Mouse (Mus musculus) hindbrain, embryonic 15.5 days (tissue): ENCODE measurements around the gene Slc30a10. TPM values are rescaled to one million over a fixed set of nuclear protein-coding genes. Genes with fewer than 3 reads are reported as not detected.

Experiments used
- ATAC-seq: fragments of 200-750 bp; cut with Nextera tagmentation; 2 replicates; pipeline ENCODE4 v1.8.0; 2017; ENCODE audit warnings: low read depth, moderate number of reproducible peaks, moderate TSS enrichment; ENCODE audit not compliant: low FRiP score
- H3K27ac ChIP-seq: fragments of 300-500 bp; sonication (generic); replicated peaks from 2 replicates; pipeline ENCODE4 v1.5.1; 2015; ENCODE audit warnings: mild to moderate bottlenecking, inconsistent platforms
- H3K27me3 ChIP-seq: fragments of 300-500 bp; sonication (generic); 2 replicates; pipeline ENCODE4 v1.6.1; 2015; ENCODE audit warnings: control low read depth, inconsistent platforms
- H3K36me3 ChIP-seq: fragments of 300-500 bp; sonication (generic); 2 replicates; pipeline ENCODE4 v1.6.1; 2015; ENCODE audit warnings: control low read depth, inconsistent platforms
- H3K4me1 ChIP-seq: fragments of 300-500 bp; sonication (generic); replicated peaks from 2 replicates; pipeline ENCODE4 v1.6.1; 2015; ENCODE audit warnings: control low read depth, inconsistent platforms
- H3K4me2 ChIP-seq: fragments of 300-500 bp; sonication (generic); 2 replicates; pipeline ENCODE4 v1.6.1; 2015; ENCODE audit warnings: moderate library complexity, mild to moderate bottlenecking, inconsistent platforms
- H3K4me3 ChIP-seq: fragments of 300-500 bp; sonication (generic); 2 replicates; pipeline ENCODE4 v1.5.1; 2015; ENCODE audit warnings: mild to moderate bottlenecking, inconsistent platforms
- H3K9ac ChIP-seq: fragments of 300-500 bp; sonication (generic); 2 replicates; pipeline ENCODE4 v1.6.1; 2015; ENCODE audit warnings: inconsistent platforms
- H3K9me3 ChIP-seq: fragments of 300-500 bp; sonication (generic); 2 replicates; pipeline ENCODE4 v1.6.1; 2016; ENCODE audit warnings: control low read depth, inconsistent platforms
- WGBS: fragments of 180-500 bp; shearing (Covaris S2); methylation state at CpG from one replicate; pipeline ENCODE4 v1.1.7; 2015; 5-methylcytosine and 5-hydroxymethylcytosine counted together
- polyA plus RNA-seq: library from polyadenylated mRNA; unstranded; fragments of >200 nt; fragmentation: Nextera tagmentation; extraction: Ambion mirVana; gene quantifications from 2 replicates; pipeline ENCODE4 v1.2.1, GENCODE M21; 2015

Slc30a10 gene
- polyA plus RNA-seq, 1 experiment from 2014 or later: 8.7 TPM

DNA sequence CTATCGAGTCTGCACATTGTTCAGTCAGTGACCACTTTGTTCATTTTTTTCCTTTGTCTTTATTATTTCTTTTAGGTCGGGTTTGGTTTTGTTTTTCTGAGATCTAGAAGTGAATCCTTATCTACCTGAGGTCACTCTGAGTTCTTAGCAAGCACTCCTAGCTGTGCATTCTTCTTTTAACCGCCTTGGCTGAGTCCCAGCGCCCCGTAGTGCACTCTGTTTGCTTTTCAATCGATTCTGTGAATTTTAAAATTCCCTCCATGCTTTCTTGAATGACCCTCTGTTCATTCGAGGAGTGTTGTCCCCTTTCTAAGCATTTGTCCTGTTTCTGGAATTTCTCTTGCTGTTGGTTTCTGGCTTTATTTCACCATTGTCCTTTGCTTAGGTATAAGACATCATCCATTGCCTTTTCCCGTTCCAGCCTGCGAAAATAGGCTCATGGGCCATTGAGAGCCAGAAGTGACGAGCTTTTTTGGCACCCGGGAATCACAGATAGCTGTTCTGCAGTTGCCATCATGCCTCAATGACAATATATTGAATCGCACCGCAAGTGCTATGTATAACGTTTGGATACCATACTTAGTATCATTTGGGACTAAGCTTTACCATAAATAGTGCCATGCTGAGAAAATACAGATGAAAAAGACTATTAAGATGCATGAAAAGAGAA is 42.3 kb downstream of the Slc30a10 start:
- no peak overlapping the region for H3K4me2 ChIP-seq
- H3K27ac ChIP-seq: no peak overlapping the region

DNA sequence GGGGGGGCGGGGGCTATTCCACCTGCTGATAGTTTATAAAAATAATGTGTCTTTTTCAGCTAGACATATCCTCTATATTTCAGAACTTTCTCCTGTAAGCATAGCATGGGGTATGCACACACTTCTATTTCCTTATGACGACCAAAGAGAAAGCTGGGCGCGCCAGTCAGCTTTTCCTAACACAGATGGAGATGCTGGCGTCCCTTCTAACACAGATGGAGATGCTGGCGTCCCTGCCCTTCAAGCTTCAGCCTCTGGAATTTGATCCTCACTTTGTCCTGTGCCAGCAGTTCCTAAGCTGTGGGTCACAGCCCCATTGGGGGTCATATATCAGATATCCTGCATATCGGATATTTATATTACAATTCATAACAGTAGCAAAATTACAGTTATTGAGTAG is 46.0 kb downstream of the Slc30a10 start:
- ATAC-seq: no peak
- 81% methylated on average over 7 of the region's 7 CpGs for WGBS

More for the DNA sequence above, 42.3 kb downstream of the Slc30a10 start:
- no peak overlapping the region for H3K9ac ChIP-seq
- H3K9me3 ChIP-seq: no peaks in the 10 kb centered on the region
- no peak for ATAC-seq
- no peaks in the 10 kb centered on the region for H3K36me3 ChIP-seq
- peaks cover 4% of the 10 kb centered on the region; the same call in 1 of the 2 replicates for H3K4me1 ChIP-seq
- 53% methylated on average over 14 of the region's 14 CpGs for WGBS
- H3K4me3 ChIP-seq: no peak overlapping the region
- no peaks in the 10 kb centered on the region for H3K27me3 ChIP-seq

DNA sequence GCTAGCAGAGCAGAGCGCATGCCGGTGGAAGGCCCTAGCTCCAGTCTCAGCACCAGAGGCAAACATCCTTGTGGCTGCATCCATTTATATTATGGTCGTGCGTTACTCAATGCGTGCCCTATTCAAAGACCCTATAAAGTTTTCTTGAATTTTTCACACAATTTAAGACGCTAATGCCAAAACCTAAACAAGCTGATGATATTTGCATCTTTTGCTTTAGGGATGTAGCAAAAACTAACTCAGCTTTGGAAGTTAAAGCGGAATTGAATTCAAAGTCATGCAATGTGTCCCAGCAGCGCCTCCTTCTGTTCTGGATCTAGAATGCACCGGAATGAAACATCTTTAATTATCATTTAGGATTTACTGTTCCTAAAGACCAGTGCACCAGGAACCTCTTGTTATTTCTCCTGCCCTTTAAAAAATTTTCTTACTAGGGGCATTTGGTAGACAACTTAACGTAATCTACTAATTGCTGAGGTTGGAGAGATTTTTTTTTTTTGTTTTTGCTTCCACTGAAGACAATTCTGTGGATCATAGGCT is 47.2 kb downstream of the Slc30a10 start:
- no peaks in the 10 kb centered on the region; the same call in 1 of the 2 replicates for H3K4me1 ChIP-seq
- no peaks in the 10 kb centered on the region for H3K36me3 ChIP-seq
- no peaks in the 10 kb centered on the region for H3K27me3 ChIP-seq
- no peak overlapping the region for H3K27ac ChIP-seq
- ATAC-seq: no peak
- 32% methylated on average over 10 of the region's 10 CpGs for WGBS
- H3K9me3 ChIP-seq: no peaks in the 10 kb centered on the region
- H3K4me3 ChIP-seq: no peak overlapping the region
- no peak overlapping the region for H3K9ac ChIP-seq
- H3K4me2 ChIP-seq: no peak overlapping the region

More for the DNA sequence above, 46.0 kb downstream of the Slc30a10 start:
- H3K4me3 ChIP-seq: no peak overlapping the region
- no peak overlapping the region for H3K9ac ChIP-seq
- no peak overlapping the region for H3K4me2 ChIP-seq
- no peaks in the 10 kb centered on the region for H3K36me3 ChIP-seq
- H3K4me1 ChIP-seq: peaks cover 4% of the 10 kb centered on the region; the same call in 1 of the 2 replicates
- no peak overlapping the region for H3K27ac ChIP-seq
- H3K9me3 ChIP-seq: no peaks in the 10 kb centered on the region
- no peaks in the 10 kb centered on the region for H3K27me3 ChIP-seq

DNA sequence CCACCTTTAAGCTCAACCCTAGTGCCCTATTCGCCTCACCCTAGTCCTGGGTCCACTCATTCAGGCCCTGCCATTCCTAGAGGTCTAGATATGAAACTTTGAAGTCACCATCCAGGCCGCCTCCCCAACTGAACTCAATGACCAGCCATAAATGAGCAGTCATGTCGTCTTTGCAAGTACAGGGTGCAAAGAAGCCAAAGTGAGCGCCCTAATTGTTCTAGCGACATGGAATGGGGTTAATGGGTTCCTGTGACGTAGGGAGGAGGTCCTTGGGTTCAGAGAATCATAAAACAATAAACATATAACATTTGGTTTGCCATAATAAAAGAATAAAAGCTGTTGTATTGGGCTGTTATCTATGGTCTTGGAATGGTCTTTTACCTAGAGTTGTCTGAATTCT is 47.9 kb downstream of the Slc30a10 start:
- no peak overlapping the region for H3K27ac ChIP-seq
- H3K4me2 ChIP-seq: no peak overlapping the region
- H3K27me3 ChIP-seq: no peaks in the 10 kb centered on the region
- H3K9me3 ChIP-seq: no peaks in the 10 kb centered on the region
- no peak overlapping the region for H3K4me3 ChIP-seq
- H3K9ac ChIP-seq: no peak overlapping the region
- no peaks in the 10 kb centered on the region for H3K36me3 ChIP-seq
- no peak for ATAC-seq
- WGBS: 66% methylated on average over 6 of the region's 6 CpGs
- no peaks in the 10 kb centered on the region for H3K4me1 ChIP-seq

DNA sequence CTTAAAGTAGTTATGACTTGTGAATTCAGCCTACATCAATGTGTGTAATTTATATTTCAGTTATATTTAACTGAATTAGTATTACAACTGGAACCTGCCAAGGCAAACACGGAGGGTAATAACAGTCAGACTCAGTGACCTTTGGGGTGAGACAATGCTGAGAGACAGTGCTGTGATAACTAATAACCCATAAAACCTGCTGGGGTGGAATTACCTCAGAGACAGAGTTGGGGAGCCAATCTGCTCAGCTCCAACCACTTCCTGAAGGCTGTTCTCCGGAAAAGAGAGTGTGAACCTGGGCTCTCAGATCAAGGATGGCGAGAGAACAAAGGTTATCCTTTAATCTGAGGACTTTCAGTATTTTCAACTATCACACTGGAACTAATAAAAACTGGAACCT is 54.4 kb downstream of the Slc30a10 start:
- Histone ChIP-seq H3K4me3 (no peak overlapping the region), H3K27me3 (no peaks in the 10 kb centered on the region), H3K4me2 (no peak overlapping the region), H3K36me3 (no peaks in the 10 kb centered on the region), H3K27ac (no peak overlapping the region), H3K9me3 (no peaks in the 10 kb centered on the region), H3K4me1 (no peaks in the 10 kb centered on the region), H3K9ac (no peak overlapping the region)
- ATAC-seq: no peak
- 74% methylated on average over 3 of the region's 3 CpGs for WGBS

DNA sequence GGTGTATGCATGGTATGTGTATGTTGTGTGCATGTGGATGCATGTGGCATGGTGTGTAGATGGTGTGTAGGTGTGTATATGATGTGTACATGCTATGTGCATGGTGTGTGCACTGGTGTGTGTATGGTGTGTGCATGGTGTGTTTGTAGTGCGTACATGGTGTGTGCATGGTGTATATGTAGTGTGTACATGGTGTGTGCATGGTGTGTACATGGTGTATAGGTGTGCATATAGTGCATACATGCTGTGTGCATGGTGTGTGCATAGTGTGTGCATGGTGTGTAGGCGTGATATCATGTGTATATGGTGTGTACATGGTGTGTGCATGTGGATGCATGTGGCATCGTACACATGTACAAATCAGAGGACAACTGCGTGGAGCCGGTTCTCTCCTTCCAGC is 56.7 kb downstream of the Slc30a10 start:
- H3K27ac ChIP-seq: no peak overlapping the region
- no peak overlapping the region for H3K4me2 ChIP-seq
- H3K27me3 ChIP-seq: no peaks in the 10 kb centered on the region
- WGBS: 95% methylated on average over 5 of the region's 5 CpGs
- no peak overlapping the region for H3K4me3 ChIP-seq
- H3K36me3 ChIP-seq: no peaks in the 10 kb centered on the region
- H3K9me3 ChIP-seq: no peaks in the 10 kb centered on the region
- no peak for ATAC-seq
- no peaks in the 10 kb centered on the region for H3K4me1 ChIP-seq
- H3K9ac ChIP-seq: no peak overlapping the region

DNA sequence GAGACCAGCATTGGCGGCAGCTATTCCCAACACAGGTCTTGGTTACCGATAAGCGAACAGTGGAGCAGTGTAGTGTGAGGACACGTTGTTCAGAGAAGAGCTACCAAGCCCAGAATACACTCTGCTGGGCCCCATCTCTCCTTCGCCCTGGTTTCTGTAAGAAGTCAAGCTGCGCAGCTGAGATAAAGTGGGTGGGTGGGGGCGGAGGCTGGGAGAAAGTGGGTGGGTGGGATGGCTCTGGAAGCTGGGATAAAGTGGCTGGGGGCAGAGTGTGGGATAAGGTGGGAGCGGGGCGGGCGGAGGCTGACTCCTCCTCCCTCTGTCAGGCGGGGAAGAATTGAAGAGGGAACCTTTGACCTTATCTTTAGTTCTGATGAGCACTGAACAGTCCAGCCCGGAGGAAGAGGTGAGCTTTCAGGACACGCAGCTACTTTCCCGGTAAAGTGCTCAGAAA is 60.9 kb downstream of the Slc30a10 start:
- H3K4me1 ChIP-seq: no peaks in the 10 kb centered on the region
- H3K9me3 ChIP-seq: no peaks in the 10 kb centered on the region
- H3K27me3 ChIP-seq: no peaks in the 10 kb centered on the region
- no peak overlapping the region for H3K27ac ChIP-seq
- H3K36me3 ChIP-seq: no peaks in the 10 kb centered on the region
- no peak overlapping the region for H3K4me3 ChIP-seq
- whole genome bisulfite sequencing: 65% methylated on average over 13 of the region's 14 CpGs
- no peak for ATAC-seq
- H3K4me2 ChIP-seq: no peak overlapping the region
- no peak overlapping the region for H3K9ac ChIP-seq

DNA sequence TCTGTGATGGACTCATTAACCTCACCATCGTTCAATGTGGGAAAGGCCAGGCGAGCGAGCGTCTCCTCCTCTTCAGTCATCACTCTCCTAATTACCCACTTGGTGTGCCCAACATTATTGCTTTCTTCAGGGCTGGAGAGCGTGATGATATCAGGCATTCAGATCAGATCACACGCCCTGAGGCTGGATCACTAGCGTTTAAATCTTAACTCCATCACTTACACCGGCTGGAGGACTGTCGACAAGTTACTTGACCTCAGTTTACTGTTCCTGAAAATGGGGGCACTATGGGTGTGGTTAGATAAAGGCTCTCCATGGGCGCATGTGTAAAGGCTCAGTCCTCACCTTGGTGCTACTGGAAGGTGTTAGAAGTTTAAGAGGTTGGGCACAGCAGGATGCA is 61.4 kb downstream of the Slc30a10 start:
- no peaks in the 10 kb centered on the region for H3K9me3 ChIP-seq
- 61% methylated on average over 10 of the region's 10 CpGs for WGBS
- H3K27me3 ChIP-seq: no peaks in the 10 kb centered on the region
- no peak overlapping the region for H3K9ac ChIP-seq
- H3K4me1 ChIP-seq: no peaks in the 10 kb centered on the region
- no peak overlapping the region for H3K27ac ChIP-seq
- no peak overlapping the region for H3K4me2 ChIP-seq
- no peak for ATAC-seq
- H3K4me3 ChIP-seq: no peak overlapping the region
- no peaks in the 10 kb centered on the region for H3K36me3 ChIP-seq

DNA sequence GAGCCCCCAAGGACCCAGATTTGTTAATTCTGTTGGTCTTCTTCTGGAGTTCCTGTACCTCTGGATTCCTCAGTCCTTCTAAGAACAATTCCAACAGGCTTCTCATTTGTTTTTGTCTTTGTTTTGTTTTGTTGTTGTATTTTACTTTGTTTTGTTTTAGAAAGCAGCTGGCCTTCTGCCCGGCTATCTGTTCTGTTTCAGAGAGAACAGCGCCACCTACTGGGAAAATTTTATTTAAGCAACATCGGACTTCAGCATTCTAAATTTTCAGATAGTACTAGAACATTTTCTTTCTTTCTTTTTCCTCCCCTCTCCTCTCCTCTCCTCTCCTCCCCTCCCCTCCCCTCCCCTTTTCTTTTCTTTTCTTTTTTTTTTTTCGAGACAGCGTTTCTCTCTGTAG is 62.9 kb downstream of the Slc30a10 start:
- H3K9ac ChIP-seq: no peak overlapping the region
- H3K36me3 ChIP-seq: no peaks in the 10 kb centered on the region
- H3K4me1 ChIP-seq: no peaks in the 10 kb centered on the region
- H3K27me3 ChIP-seq: no peaks in the 10 kb centered on the region
- H3K4me3 ChIP-seq: no peak overlapping the region
- H3K27ac ChIP-seq: no peak overlapping the region
- WGBS: 3% methylated on average over 3 of the region's 5 CpGs
- H3K9me3 ChIP-seq: no peaks in the 10 kb centered on the region
- no peak for ATAC-seq
- no peak overlapping the region for H3K4me2 ChIP-seq

Other genes starting within 250 kb of the Slc30a10 start
- 18.8 and 19.6 TPM in 2 replicates for gene Iars2, start 125.5 kb upstream of the Slc30a10 start, polyA plus RNA-seq
- 57.2 and 60.1 TPM in 2 replicates for gene Bpnt1, start 122.7 kb upstream of the Slc30a10 start, polyA plus RNA-seq
- gene Eprs, start 91.8 kb upstream of the Slc30a10 start, polyA plus RNA-seq: 122 and 136 TPM in 2 replicates